Mouse (Mus musculus): ENCODE data around the gene Srrm2.

Gene Srrm2

GRCm38 (mm10) chr17:23857193-23857592, 66.9 kb downstream of the Srrm2 start:
- no peak for DNase-seq (ENCODE audit: low spot score)

- no peak for DNase-seq (ENCODE audit: low spot score)
Observed at GRCm38 (mm10) chr17:23857913-23858312, 67.6 kb downstream of the Srrm2 start.

GRCm38 (mm10) chr17:23862926-23863325, 72.6 kb downstream of the Srrm2 start:
- DNase-seq (ENCODE audit: low spot score), result no peak

- no peak for DNase-seq (ENCODE audit: low spot score)
Observed at GRCm38 (mm10) chr17:23867756-23868155, 77.4 kb downstream of the Srrm2 start, which contains the start of gene Prss21. Prss21 (plus strand) TSS chr17:23868056.

DNA sequence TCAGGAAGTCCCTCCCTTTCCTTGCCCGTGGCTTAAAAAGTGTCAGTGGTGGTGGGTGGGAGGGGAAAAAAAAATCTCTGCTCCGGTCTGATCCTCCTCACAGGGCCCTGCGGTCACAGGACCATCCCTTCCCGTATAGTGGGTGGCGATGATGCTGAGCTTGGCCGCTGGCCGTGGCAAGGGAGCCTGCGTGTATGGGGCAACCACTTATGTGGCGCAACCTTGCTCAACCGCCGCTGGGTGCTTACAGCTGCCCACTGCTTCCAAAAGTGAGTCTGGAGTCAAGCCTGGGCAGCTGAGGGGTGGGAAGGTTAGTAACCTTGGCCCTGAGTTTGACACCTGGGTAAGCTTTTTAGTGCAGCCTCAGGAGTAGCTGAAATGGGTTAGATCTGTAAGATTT, 78.2 kb downstream of the Srrm2 start:
- no peak for DNase-seq (ENCODE audit: low spot score)
